Mouse (Mus musculus) c-Kit-negative CD71-positive TER-119-positive erythroid progenitor cells, embryonic 14.5 days (primary cell): Measurements from ENCODE around the gene Gm5460.
A peak's percentile ranks its signal among the peaks of the same experiment; 100 is the strongest.

Experiments
- DNase-seq: peaks from one replicate; pipeline ENCODE4 v3.0.0-alpha.2; 2013; ENCODE audit warnings: low read depth, low spot score

Gene Gm5460

DNA sequence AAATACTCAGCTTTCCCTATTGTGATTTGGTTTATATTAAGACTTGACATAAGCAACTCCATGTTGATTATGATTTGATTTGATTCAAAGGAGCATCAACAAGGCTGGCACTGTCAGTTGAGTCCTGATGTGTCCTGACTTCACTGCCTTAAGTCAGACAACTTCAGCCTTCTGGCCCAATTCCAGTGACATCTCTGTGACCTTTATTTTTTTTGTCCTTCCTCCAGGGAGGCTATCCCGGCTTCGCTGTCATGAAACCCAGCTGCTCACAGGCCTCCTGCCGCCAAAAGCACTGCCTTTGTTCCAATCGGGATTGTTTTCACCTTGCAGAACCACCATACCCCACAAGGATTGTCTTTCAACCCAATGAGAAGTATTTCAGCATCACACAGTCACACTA is 58.8 kb downstream of the Gm5460 start:
- DNase-seq: no peak

DNA sequence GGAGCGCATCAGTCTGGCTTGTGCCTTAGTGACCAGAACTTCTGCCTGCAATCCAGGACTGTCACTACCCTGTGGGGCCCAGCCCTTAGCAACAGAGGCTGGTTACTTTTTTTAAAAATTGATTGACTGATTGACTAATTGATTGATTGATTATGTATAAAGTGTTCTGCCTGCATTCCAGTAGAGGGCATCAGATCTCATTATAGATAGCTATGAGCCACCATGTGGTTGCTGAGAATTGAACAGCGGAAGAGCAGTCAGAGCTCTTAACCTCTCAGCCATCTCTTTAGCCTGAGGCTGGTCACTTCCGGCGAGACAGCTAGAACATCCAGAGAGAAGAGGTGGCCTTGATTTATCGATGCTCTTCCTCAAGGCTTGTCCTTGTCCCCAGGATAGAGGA is 60.7 kb downstream of the Gm5460 start:
- no peak for DNase-seq

DNA sequence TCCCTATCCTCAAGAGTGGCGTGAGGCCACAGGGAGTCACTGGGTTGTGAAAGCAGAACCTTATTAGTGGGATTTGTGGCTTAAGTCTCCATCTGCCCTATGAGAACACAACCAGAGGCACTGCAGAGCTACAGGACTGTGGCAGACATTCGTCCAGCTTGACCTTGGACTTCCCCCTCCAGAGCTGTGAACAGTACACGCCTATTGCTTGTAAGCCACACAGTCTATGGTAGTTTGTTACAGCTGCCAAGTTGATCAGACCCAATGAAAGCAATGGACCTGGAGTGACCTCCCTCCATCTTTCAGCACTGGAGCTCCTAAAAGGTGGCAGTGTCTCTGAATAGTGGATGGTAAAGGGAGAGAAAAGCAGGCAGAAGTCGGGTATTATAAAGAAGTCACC is 61.7 kb downstream of the Gm5460 start:
- no peak for DNase-seq

DNA sequence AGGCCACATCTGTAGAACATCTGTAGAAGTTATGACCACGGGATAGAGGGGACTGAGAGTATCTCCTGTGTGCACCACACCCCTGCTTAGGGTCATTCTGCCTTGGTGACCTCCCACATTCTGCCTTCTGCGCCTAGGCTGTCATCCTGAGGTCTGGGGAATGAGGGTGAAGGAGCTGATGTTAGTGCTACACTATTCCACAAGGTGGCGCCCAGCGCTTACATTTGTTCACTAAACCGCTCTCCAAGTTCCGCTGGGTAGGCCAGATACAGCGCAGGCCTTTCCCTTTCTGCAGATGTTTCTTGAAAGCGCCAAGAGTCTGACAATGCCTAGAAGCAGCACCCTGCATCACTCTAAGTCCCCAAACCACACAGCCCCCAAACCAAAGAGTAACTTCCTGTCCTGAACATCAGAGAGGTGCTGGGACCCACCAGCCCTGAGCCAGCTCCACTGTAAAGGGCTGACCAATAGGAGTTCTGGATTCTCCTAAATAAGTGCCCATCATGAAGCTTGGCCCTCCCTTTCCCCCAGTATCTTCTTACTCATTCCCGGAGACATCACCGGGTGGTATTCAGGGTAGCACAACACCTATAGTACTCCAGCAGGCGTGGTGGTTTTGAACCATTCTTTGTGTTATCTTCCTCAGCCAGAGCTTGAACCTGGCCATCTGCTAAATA is 63.9 kb downstream of the Gm5460 start:
- peak; percentile 12 for DNase-seq

DNA sequence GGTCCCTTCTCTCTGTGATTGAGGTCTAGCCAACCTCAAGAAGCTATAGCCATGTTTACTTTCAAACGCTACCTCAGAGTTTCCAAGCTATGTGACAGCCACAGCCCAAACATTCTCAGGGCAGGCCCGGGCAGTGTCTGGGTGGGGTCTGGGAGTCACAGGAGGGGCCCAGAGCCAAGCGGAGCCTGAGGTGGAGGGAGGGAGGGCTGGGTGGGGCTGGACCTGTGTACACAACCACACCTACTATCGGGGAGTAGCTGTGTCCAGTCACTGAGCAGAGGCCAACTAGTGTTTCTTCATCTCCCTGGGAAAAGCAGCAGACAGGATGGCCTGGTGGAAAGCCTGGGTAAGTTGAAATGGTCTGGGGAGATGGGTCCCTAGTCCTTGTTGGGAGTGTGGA is 69.2 kb downstream of the Gm5460 start, which contains the start of gene Anxa8:
Gene Anxa8, plus strand, starts transcription at position 251 of the 400 bp plus-strand sequence.
- DNase-seq: no peak

DNA sequence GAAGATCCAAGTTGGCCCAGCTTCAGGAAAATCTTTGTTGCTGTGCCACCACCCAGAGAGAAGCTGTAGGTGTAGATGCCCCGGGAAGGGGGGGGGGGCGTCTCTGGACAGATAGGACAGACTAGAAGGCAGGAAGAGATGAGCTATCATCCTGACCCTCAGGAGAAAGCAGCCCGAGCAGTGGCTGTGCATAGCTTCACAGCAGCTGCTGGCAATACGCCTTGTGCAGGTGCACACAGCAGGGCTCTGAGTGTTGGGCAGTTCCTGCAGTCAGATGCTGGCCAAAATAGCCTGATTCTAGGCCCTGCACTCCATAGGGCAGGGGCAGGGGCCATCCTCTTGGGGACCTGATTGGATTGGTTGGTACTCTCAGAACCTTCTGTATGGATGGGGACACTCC is 70.2 kb downstream of the Gm5460 start:
- no peak for DNase-seq

DNA sequence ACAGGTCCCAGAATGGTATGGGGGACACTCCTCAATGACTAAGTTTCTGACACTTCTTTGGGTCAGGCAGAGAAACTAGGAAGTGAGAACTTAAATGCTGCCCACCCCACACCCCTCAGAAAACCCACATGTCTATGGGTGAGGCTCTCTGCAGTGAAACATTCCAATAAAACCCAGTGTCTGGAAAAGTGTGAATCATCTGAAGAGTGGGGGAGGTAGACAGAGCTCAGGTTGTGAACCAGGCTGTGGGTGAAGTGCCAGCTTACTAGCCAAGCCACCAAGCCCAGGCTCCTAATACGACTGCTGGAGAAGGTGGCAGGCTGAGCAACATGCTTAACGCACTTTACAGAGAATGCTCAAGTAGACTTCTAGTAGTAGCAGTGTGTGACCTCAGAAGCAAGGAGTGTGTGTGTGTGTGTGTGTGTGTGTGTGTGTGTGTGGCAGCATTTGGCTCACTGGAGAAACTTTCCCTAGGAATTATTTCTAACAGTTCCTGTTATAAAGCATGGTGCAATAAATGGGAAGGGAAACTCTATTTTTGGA is 71.4 kb downstream of the Gm5460 start:
- DNase-seq: no peak

DNA sequence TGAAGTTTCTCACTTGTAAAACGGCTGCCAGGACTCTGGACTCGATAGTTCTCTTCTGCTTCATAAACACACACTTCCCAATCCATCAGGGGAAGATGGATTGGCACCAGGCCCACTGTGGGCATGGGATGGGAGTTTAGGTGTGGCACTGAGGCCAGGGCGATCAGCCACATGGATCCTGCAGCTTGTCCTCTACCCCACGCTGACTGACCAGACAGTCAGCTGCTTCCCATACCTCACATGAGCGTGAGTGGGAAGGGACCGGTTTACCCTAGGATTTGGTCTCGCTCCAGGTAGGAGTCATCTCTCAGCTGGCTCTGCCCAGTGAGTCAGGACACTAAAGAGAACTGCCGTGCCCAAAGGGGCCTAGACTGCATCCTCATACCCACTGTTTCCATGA is 73.2 kb downstream of the Gm5460 start:
- DNase-seq: no peak

DNA sequence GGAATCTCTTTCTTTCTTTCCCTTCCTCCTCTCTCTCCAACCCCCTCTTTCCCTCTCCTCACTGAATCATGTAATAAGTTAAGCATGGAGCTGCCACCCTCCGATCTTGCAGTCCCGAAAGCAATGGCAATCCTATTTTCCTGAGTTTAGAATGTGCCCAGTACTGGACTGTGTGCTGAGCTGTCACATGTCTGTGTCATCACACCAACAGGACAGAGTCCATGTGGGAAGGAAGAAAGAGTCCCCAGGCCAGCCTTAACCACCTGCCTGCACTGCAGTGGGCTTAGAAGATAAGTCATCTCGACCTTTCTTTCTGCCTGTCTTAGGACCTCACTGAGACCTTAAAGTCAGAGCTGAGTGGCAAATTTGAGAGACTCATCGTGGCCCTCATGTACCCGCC is 74.9 kb downstream of the Gm5460 start:
- DNase-seq: no peak

DNA sequence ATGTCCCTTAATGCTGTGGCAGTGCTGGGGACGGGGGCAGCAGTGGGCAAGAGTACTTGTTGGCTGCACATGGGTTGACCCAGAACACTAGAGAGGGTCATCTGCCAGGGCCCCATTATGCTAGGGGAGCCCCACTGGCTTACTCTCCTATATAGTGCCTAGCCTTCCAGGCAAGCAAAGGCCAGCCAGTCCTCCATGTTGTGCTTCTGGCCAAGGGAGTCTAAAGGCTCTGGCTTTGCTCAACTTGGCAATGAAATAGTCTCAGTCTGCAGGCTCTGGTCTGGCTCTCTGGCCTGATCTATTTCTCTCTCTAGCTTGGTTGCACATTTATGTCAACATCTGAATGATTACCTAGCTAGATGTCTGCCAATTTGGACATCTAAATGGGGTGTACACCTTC is 76.3 kb downstream of the Gm5460 start:
- DNase-seq: no peak

DNA sequence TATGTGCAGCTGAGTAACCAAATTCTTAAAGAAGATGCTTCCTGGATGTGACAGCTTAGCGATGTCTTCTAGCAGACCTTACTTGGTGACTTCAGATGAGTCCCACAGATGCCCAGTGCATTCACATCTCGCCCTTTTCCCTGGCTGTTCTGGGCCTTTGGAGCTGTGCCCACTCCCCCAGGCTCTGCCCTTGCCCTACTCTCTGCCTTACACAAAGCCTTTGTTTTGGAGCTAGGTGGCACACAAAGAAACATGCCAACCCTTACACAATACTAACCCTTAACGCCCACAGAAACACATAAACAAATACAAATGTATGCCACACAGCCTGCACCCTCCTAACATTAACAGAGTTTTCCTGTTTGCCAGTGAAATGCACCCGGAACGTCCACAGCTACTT is 79.6 kb downstream of the Gm5460 start:
- DNase-seq: no peak
